Mouse (Mus musculus) heart, embryonic 13.5 days (tissue): ENCODE measurements around the gene Myh11. TPM values are rescaled to one million over a fixed set of nuclear protein-coding genes. Genes with fewer than 3 reads are reported as not detected.
A peak's percentile ranks its signal among the peaks of the same experiment; 100 is the strongest.

Source experiments
- ATAC-seq: fragments of 200-750 bp; cut with Nextera tagmentation; 2 replicates; pipeline ENCODE4 v1.8.0; 2017; ENCODE audit warnings: moderate TSS enrichment; ENCODE audit not compliant: insufficient number of reproducible peaks, low FRiP score, low TSS enrichment; ENCODE audit errors: extremely low read depth
- H3K27ac ChIP-seq: fragments of 300-500 bp; sonication (generic); replicated peaks from 2 replicates; pipeline ENCODE4 v1.5.1; 2015; ENCODE audit warnings: moderate library complexity, mild to moderate bottlenecking, inconsistent platforms
- H3K27me3 ChIP-seq: fragments of 300-500 bp; sonication (generic); replicated peaks from 2 replicates; pipeline ENCODE4 v1.6.1; 2015; ENCODE audit warnings: mild to moderate bottlenecking, inconsistent platforms
- H3K36me3 ChIP-seq: fragments of 300-500 bp; sonication (generic); 2 replicates; pipeline ENCODE4 v1.6.1; 2015; ENCODE audit warnings: mild to moderate bottlenecking, inconsistent platforms
- H3K4me1 ChIP-seq: fragments of 300-500 bp; sonication (generic); 2 replicates; pipeline ENCODE4 v1.6.1; 2015; ENCODE audit warnings: inconsistent platforms
- H3K4me2 ChIP-seq: fragments of 300-500 bp; sonication (generic); 2 replicates; pipeline ENCODE4 v1.6.1; 2015; ENCODE audit warnings: inconsistent platforms, mild to moderate bottlenecking, moderate library complexity
- H3K4me3 ChIP-seq: fragments of 300-500 bp; sonication (generic); 2 replicates; pipeline ENCODE4 v1.5.1; 2015; ENCODE audit warnings: moderate library complexity, mild to moderate bottlenecking, inconsistent platforms
- H3K9ac ChIP-seq: fragments of 300-500 bp; sonication (generic); 2 replicates; pipeline ENCODE4 v1.6.1; 2015; ENCODE audit warnings: inconsistent platforms, mild to moderate bottlenecking, moderate library complexity
- H3K9me3 ChIP-seq: fragments of 300-500 bp; sonication (generic); 2 replicates; pipeline ENCODE4 v1.6.1; 2016; ENCODE audit warnings: inconsistent platforms
- WGBS: fragments of 180-500 bp; shearing (Covaris S2); methylation state at CpG from one replicate; pipeline ENCODE4 v1.1.7; 2015; ENCODE audit warnings: mixed read lengths; 5-methylcytosine and 5-hydroxymethylcytosine counted together
- polyA plus RNA-seq: library from polyadenylated mRNA; unstranded; fragments of >200 nt; fragmentation: Nextera tagmentation; extraction: Ambion mirVana; gene quantifications from 2 replicates; pipeline ENCODE4 v1.2.1, GENCODE M21; 2015

The Myh11 gene
- polyA plus RNA-seq, 1 experiment from 2014 or later = 2.9 TPM

- H3K4me3 ChIP-seq = no peak overlapping the region
- H3K27me3 ChIP-seq = no peaks in the 10 kb centered on the region; the same call in 1 of the 2 replicates
- no peak overlapping the region for H3K4me2 ChIP-seq
- no peak for ATAC-seq
- H3K36me3 ChIP-seq = peaks cover 30% of the 10 kb centered on the region
- no peak overlapping the region for H3K9ac ChIP-seq
- H3K4me1 ChIP-seq = no peaks in the 10 kb centered on the region
- H3K9me3 ChIP-seq = no peaks in the 10 kb centered on the region
- WGBS = 28% methylated on average over 1 of the region's 1 CpGs
- no peak overlapping the region for H3K27ac ChIP-seq
These were observed 95.7 kb downstream of the Myh11 start for GRCm38 (mm10) chr16:14195427-14195826.

- H3K27me3 ChIP-seq = no peaks in the 10 kb centered on the region
- no peak overlapping the region for H3K4me3 ChIP-seq
- 67% methylated on average over 9 of the region's 9 CpGs for WGBS
- no peak overlapping the region for H3K4me2 ChIP-seq
- H3K36me3 ChIP-seq = peaks cover 41% of the 10 kb centered on the region
- ATAC-seq = no peak
- H3K27ac ChIP-seq = peak overlapping the region; percentile 15; the same call in 1 of the 2 replicates
- H3K9me3 ChIP-seq = no peaks in the 10 kb centered on the region
- no peaks in the 10 kb centered on the region for H3K4me1 ChIP-seq
- no peak overlapping the region for H3K9ac ChIP-seq
These were observed 96.8 kb downstream of the Myh11 start for GRCm38 (mm10) chr16:14194164-14194950.

- H3K27ac ChIP-seq = no peak overlapping the region
- H3K4me1 ChIP-seq = peaks cover 3% of the 10 kb centered on the region
- no peak overlapping the region for H3K9ac ChIP-seq
- H3K9me3 ChIP-seq = no peaks in the 10 kb centered on the region
- H3K36me3 ChIP-seq = peaks cover 93% of the 10 kb centered on the region
- H3K27me3 ChIP-seq = no peaks in the 10 kb centered on the region
- H3K4me3 ChIP-seq = no peak overlapping the region
- no peak overlapping the region for H3K4me2 ChIP-seq
- no peak for ATAC-seq
- WGBS = 92% methylated on average over 5 of the region's 5 CpGs
These were observed 105.7 kb downstream of the Myh11 start for GRCm38 (mm10) chr16:14185516-14185915.

- H3K9me3 ChIP-seq = no peaks in the 10 kb centered on the region
- 89% methylated on average over 1 of the region's 1 CpGs for WGBS
These were observed 107.3 kb downstream of the Myh11 start for GRCm38 (mm10) chr16:14183856-14184255.

GRCm38 (mm10) chr16:14182360-14182759 is 108.8 kb downstream of the Myh11 start:
- H3K36me3 ChIP-seq = peaks cover 90% of the 10 kb centered on the region
- H3K4me2 ChIP-seq = no peak overlapping the region
- no peaks in the 10 kb centered on the region for H3K9me3 ChIP-seq
- no peak overlapping the region for H3K27ac ChIP-seq
- H3K4me3 ChIP-seq = no peak overlapping the region
- no peak for ATAC-seq
- WGBS = 91% methylated on average over 5 of the region's 5 CpGs
- no peaks in the 10 kb centered on the region for H3K27me3 ChIP-seq
- peaks cover 12% of the 10 kb centered on the region for H3K4me1 ChIP-seq
- no peak overlapping the region for H3K9ac ChIP-seq

More at GRCm38 (mm10) chr16:14183856-14184255, 107.3 kb downstream of the Myh11 start:
- H3K27me3 ChIP-seq = no peaks in the 10 kb centered on the region
- peaks cover 90% of the 10 kb centered on the region for H3K36me3 ChIP-seq
- ATAC-seq = no peak
- no peak overlapping the region for H3K4me3 ChIP-seq
- H3K27ac ChIP-seq = no peak overlapping the region
- H3K9ac ChIP-seq = no peak overlapping the region
- H3K4me1 ChIP-seq = peaks cover 7% of the 10 kb centered on the region
- no peak overlapping the region for H3K4me2 ChIP-seq

- Histone ChIP-seq H3K4me3 (no peak overlapping the region), H3K9me3 (no peaks in the 10 kb centered on the region), H3K27me3 (no peaks in the 10 kb centered on the region), H3K27ac (no peak overlapping the region), H3K4me2 (no peak overlapping the region), H3K4me1 (peaks cover 12% of the 10 kb centered on the region), H3K9ac (no peak overlapping the region), H3K36me3 (peaks cover 90% of the 10 kb centered on the region)
- no peak for ATAC-seq
- 50% methylated on average over 6 of the region's 6 CpGs for WGBS
These were observed 110.9 kb downstream of the Myh11 start for GRCm38 (mm10) chr16:14180163-14180733.

- Histone ChIP-seq H3K36me3 (peaks cover 90% of the 10 kb centered on the region), H3K9ac (no peak overlapping the region), H3K27ac (0 out of 2 replicates have a peak overlapping the region, but pooled peaks have one; percentile 21), H3K4me1 (peaks cover 12% of the 10 kb centered on the region), H3K4me2 (no peak overlapping the region), H3K27me3 (no peaks in the 10 kb centered on the region), H3K4me3 (no peak overlapping the region), H3K9me3 (no peaks in the 10 kb centered on the region)
- WGBS = 52% methylated on average over 3 of the region's 3 CpGs
- ATAC-seq = no peak
These were observed 113.1 kb downstream of the Myh11 start for GRCm38 (mm10) chr16:14178041-14178440.

- Histone ChIP-seq H3K4me2 (no peak overlapping the region), H3K4me1 (peaks cover 14% of the 10 kb centered on the region), H3K27ac (no peak overlapping the region), H3K27me3 (no peaks in the 10 kb centered on the region), H3K36me3 (peaks cover 78% of the 10 kb centered on the region), H3K9me3 (no peaks in the 10 kb centered on the region), H3K9ac (no peak overlapping the region), H3K4me3 (no peak overlapping the region)
- WGBS = 97% methylated on average over 1 of the region's 1 CpGs
- ATAC-seq = no peak
These were observed 121.5 kb downstream of the Myh11 start for GRCm38 (mm10) chr16:14169706-14170105.

GRCm38 (mm10) chr16:14166490-14166889 is 124.7 kb downstream of the Myh11 start:
- Histone ChIP-seq H3K4me3 (no peak overlapping the region), H3K4me1 (peaks cover 30% of the 10 kb centered on the region), H3K27ac (no peak overlapping the region), H3K4me2 (no peak overlapping the region), H3K9me3 (no peaks in the 10 kb centered on the region), H3K9ac (no peak overlapping the region), H3K27me3 (no peaks in the 10 kb centered on the region), H3K36me3 (peaks cover 46% of the 10 kb centered on the region)
- WGBS = 78% methylated on average over 4 of the region's 4 CpGs
- no peak for ATAC-seq

- Histone ChIP-seq H3K27me3 (no peaks in the 10 kb centered on the region), H3K4me1 (peaks cover 32% of the 10 kb centered on the region), H3K4me2 (peak overlapping the region; percentile 80), H3K36me3 (peaks cover 18% of the 10 kb centered on the region), H3K9ac (peak overlapping the region; percentile 96), H3K9me3 (no peaks in the 10 kb centered on the region), H3K27ac (peak overlapping the region; percentile 86), H3K4me3 (peak overlapping the region; percentile 85)
- 4% methylated on average over 10 of the region's 10 CpGs for WGBS
- no peak for ATAC-seq
These were observed 127.4 kb downstream of the Myh11 start for GRCm38 (mm10) chr16:14163731-14164130.

- Histone ChIP-seq H3K4me2 (peak within 1 kb of the TSS; percentile 80), H3K4me1 (peaks cover 38% of the 10 kb centered on the region), H3K27me3 (no peaks in the 10 kb centered on the region), H3K9me3 (no peaks in the 10 kb centered on the region), H3K27ac (peak within 1 kb of the TSS; percentile 86), H3K36me3 (peaks cover 11% of the 10 kb centered on the region), H3K4me3 (peak within 1 kb of the TSS; percentile 85), H3K9ac (peak within 1 kb of the TSS; percentile 96)
- 0% methylated on average over 29 of the region's 43 CpGs for WGBS
- ATAC-seq = peak; percentile 83
These were observed 128.2 kb downstream of the Myh11 start, which contains the start of the genes Nde1 and Marf1 for GRCm38 (mm10) chr16:14162988-14163416. TSS of gene Nde1 (plus strand) at chr16:14163275. TSS of gene Marf1 (minus strand) at chr16:14163351.
